Comparison of ENCODE assay signal across 16 mouse cellular contexts in genomic region chr2:39069096-39069495, GRCm38 (mm10).
"Had no signal": no experiment of that assay in that cellular context is flagged by ENCODE, and none has a peak within 500 bp of the region (broad histone marks: within the 10 kb centered on the region; RNA-seq: fewer than 3 reads in every experiment).

No protein-coding gene starts in this region.

- H3K27ac ChIP-seq: lung, embryonic 15.5 days; macrophage; midbrain, embryonic 13.5 days; midbrain, embryonic 15.5 days; neural tube, embryonic 12.5 days; stomach, embryonic 15.5 days; stomach, postnatal 0 days had no signal

- DNase-seq: liver, postnatal 0 days; lung, adult 2 months; lung, postnatal 14 days; lung, postnatal 36 days; right cerebral cortex, postnatal 25 days; thymus, adult 2 months; thymus, postnatal 25 days; thymus, postnatal 4 days had no signal

- H3K4me3 ChIP-seq: lung, embryonic 15.5 days; megakaryocyte, embryonic 14.5 days; midbrain, embryonic 13.5 days; midbrain, embryonic 15.5 days; neural tube, embryonic 12.5 days; stomach, embryonic 15.5 days had no signal

- H3K4me1 ChIP-seq: stomach, embryonic 15.5 days had no signal
